In the genomic region with DNA sequence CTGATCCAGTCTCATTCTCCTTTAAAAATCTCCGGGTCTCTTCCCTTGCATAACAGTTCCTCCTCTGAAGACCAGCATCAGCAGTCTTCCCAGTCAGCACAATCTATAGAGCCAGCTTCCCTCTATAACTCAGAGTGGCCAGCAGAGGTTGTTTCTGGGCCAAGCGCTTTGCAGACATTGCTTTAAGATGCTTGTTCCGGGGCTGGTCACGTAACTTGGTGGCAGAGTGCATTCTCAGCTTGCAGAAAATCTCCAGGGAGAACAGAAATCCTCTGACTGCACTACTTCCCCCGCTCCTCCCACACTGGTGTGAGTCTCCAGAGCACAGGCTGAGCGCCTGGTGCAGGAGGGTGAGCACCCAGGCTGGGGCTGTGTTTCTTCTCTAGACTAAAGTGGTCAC, we compare ENCODE assay signal across 9 mouse cellular contexts.
A peak's percentile ranks its signal among the peaks of the same experiment; 100 is the strongest.
DNase-seq lines count a peak whose midpoint lies in the region; ATAC-seq and TF ChIP-seq lines count a peak whose summit lies in the region.
"Had no signal": no experiment of that assay in that cellular context is flagged by ENCODE, and none has a peak within 500 bp of the region (broad histone marks: within the 10 kb centered on the region; RNA-seq: fewer than 3 reads in every experiment).

No protein-coding gene starts in this region.

- TF ChIP-seq CTCF in left cerebral cortex, adult 2 months (IDR thresholded peaks at IDR 0.05): no peak; the same call in 1 of the 2 replicates

- H3K27ac ChIP-seq in forebrain, embryonic 14.5 days (ENCODE audit: low read depth, low read length): no peak overlapping the region
- H3K27ac ChIP-seq in forebrain, embryonic 12.5 days: no peak overlapping the region
- peak overlapping the region; percentile 88 for H3K27ac ChIP-seq in heart, embryonic 16.5 days (ENCODE audit: low read length)
- H3K27ac ChIP-seq in left cerebral cortex, adult 2 months: peak overlapping the region; percentile 73
- H3K27ac ChIP-seq: limb, embryonic 13.5 days had no signal

- no peak overlapping the region for H3K4me2 ChIP-seq in forebrain, embryonic 14.5 days (ENCODE audit: low read length)
- H3K4me2 ChIP-seq in forebrain, embryonic 12.5 days: no peak overlapping the region
- H3K4me2 ChIP-seq in heart, embryonic 16.5 days (ENCODE audit: low read depth, low read length): peak overlapping the region; percentile 10
- H3K4me2 ChIP-seq: limb, embryonic 13.5 days had no signal

- no peaks in the 10 kb centered on the region for H3K27me3 ChIP-seq in forebrain, embryonic 14.5 days (replicated peaks; ENCODE audit: control insufficient read depth, insufficient read depth, low read length)
- H3K27me3 ChIP-seq in forebrain, embryonic 12.5 days: no peaks in the 10 kb centered on the region
- H3K27me3 ChIP-seq in heart, embryonic 16.5 days (ENCODE audit: control insufficient read depth, insufficient read depth, low read length): no peaks in the 10 kb centered on the region
- H3K27me3 ChIP-seq: limb, embryonic 13.5 days had no signal

- no peak for ATAC-seq in forebrain, embryonic 14.5 days
- ATAC-seq in forebrain, embryonic 12.5 days (ENCODE audit: low FRiP score): no peak
- ATAC-seq in heart, embryonic 16.5 days (replicated peaks; ENCODE audit: extremely low read depth, insufficient read depth, low FRiP score): peak; percentile 71
- no peak for ATAC-seq in CD4-positive, CD25-positive, alpha-beta regulatory T cell, adult 4 months

- intact Hi-C loops in left cerebral cortex, adult 2 months (cut with DNase I): no loop called here

- WGBS in forebrain, embryonic 14.5 days: 69% methylated on average over 6 of the region's 6 CpGs
- 62% methylated on average over 6 of the region's 6 CpGs for WGBS in forebrain, embryonic 12.5 days
- 19% methylated on average over 6 of the region's 6 CpGs for WGBS in heart, embryonic 16.5 days

- H3K9ac ChIP-seq in forebrain, embryonic 14.5 days (ENCODE audit: low read length): no peak overlapping the region
- no peak overlapping the region for H3K9ac ChIP-seq in forebrain, embryonic 12.5 days
- peak overlapping the region; percentile 54 for H3K9ac ChIP-seq in heart, embryonic 16.5 days (ENCODE audit: low read length)
- H3K9ac ChIP-seq: limb, embryonic 13.5 days had no signal

- H3K4me1 ChIP-seq in forebrain, embryonic 14.5 days (ENCODE audit: control insufficient read depth, insufficient read depth, low read length): no peaks in the 10 kb centered on the region
- no peaks in the 10 kb centered on the region for H3K4me1 ChIP-seq in forebrain, embryonic 12.5 days
- peaks cover 14% of the 10 kb centered on the region for H3K4me1 ChIP-seq in heart, embryonic 16.5 days (ENCODE audit: control insufficient read depth, insufficient read depth, low read length)

- no peaks in the 10 kb centered on the region for H3K9me3 ChIP-seq in forebrain, embryonic 14.5 days (replicated peaks; ENCODE audit: control insufficient read depth, low read length)
- no peaks in the 10 kb centered on the region for H3K9me3 ChIP-seq in forebrain, embryonic 12.5 days
- no peaks in the 10 kb centered on the region for H3K9me3 ChIP-seq in heart, embryonic 16.5 days (replicated peaks; ENCODE audit: control insufficient read depth, low read length)
- H3K9me3 ChIP-seq: limb, embryonic 13.5 days had no signal

- H3K36me3 ChIP-seq in forebrain, embryonic 14.5 days (ENCODE audit: control insufficient read depth, insufficient read depth, low read length): no peaks in the 10 kb centered on the region
- no peaks in the 10 kb centered on the region for H3K36me3 ChIP-seq in forebrain, embryonic 12.5 days (replicated peaks)
- H3K36me3 ChIP-seq in heart, embryonic 16.5 days (ENCODE audit: control insufficient read depth, insufficient read depth): no peaks in the 10 kb centered on the region
- H3K36me3 ChIP-seq: limb, embryonic 13.5 days had no signal

- DNase-seq in forebrain, embryonic 14.5 days (ENCODE audit: low spot score): peak; percentile 12
- DNase-seq in right cerebral cortex, adult 18-20 months: peak; percentile 69
- DNase-seq in right cerebral cortex, postnatal 4 days: no peak
- peak; percentile 33 to 42 for DNase-seq in left cerebral cortex, adult 2 months (ENCODE audit: extremely low spot score in 1 of 2, low spot score in 2 of 2)
- DNase-seq in skeletal muscle tissue, adult 2 months (ENCODE audit: low read depth, low spot score): peak; percentile 2

- no peak overlapping the region for H3K4me3 ChIP-seq in forebrain, embryonic 14.5 days (ENCODE audit: low read depth, low read length)
- H3K4me3 ChIP-seq in forebrain, embryonic 12.5 days (replicated peaks): no peak overlapping the region
- H3K4me3 ChIP-seq in heart, embryonic 16.5 days (ENCODE audit: low read length): peak overlapping the region; percentile 3; the same call in 1 of the 2 replicates
- H3K4me3 ChIP-seq in left cerebral cortex, adult 2 months: no peak overlapping the region
- H3K4me3 ChIP-seq: limb, embryonic 13.5 days had no signal

Comparison
In these comparisons a context has a peak if more than half of its experiments do, and no peak if none do; other contexts are left out.
1. H3K27ac ChIP-seq: peak in heart, embryonic 16.5 days (single experiment) and left cerebral cortex, adult 2 months (single experiment); none in forebrain, embryonic 14.5 days (single experiment) and forebrain, embryonic 12.5 days (single experiment).